Mouse (Mus musculus) thymus, postnatal 10 days (tissue): ENCODE results near the gene Sept9.

Experiments
- DNase-seq, 2 experiments: peaks; one replicate each; pipeline ENCODE4 v3.0.0; 2021; ENCODE audit warnings: low spot score in 2 of 2

Gene Sept9

DNA sequence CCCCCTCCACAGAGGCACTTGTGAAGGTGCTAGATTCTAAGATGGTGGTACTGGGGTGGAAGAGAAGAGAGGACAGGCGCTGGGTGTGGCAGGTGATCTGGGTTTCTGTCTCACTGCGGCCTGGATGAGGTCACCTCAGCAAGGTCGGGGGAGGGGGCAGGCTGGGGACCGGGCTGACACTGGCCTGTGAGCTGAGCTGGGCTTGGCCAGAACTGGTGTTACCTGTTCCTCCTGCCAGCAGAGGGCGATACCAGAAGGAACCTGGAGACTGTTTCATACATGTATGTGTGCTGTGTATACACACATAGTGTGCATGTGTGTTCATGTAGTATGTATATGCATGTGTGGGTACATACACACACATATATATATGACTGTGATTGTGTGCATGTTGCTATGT, 23.2 kb upstream of the Sept9 start:
- peak; percentile 16 to 56 for DNase-seq

DNA sequence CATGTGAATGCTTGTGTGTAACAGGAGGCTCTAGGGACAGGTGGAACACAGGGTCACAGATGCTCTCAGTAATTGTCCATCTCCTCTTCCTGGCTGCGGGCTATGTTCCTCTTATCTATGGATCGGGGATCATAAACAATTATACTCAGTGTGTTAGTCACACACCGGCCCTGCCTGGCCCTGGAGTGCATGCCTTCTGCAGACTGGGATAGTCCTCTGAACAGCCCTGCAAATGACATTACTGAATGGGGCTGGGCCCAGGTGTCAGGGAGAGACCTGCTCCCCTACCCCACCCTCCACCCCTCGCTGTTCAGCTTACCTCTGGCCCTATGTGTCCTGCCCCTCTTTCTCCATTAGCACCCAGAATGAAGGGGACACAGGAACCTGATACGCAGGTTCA, 22.6 kb upstream of the Sept9 start:
- DNase-seq: no peak

DNA sequence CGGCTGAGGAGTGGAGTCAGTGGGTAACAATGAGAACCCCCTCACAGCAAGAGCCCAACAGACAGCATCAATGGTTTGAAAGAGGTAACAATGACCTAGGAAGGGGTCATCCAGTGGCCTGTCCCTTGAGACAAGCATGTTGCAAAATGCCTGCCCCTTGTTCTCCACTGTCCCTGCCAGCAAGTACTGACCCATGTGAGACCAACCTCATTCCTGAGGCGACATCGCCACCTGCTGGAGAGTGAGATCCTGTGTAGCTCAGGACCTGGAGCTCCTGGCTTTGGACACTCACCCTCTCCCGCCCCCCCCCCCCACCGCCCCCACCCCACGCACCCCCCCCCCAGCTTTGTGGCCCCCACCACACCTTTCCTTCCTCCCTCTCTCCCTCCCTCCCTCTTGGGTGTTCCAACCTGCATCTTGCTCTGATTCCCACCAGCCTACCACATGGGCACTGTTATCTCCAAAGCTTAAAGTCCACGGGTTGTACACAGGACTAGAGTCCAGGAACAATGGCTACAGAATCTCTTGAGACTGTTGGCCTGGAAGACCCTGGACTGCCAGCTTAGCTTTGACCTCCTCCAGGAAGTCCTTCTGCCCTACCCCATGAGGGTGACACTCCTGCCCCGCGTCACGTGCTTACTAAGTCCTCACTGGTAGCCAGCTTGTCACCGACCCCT, 22.0 kb upstream of the Sept9 start:
- DNase-seq: peak; percentile 52 to 87

DNA sequence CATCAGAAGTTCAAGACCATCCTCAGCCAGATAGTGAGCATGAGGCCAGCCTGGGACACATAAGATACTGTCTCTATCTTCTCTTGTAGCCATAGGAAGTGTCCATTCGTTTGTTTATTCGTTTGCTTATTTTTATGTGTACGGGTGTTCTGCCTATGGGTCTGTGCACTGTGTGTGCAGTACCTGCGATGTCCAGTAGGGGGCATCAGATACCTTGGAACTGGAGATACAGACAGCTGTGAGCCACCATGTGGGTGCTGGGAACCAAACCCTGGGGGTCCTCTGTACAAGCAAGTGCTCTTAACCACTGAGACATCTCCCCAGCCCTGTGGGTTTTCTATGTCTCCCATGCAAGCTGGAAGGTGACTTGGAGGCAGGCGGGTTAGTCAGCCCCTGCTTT, 19.6 kb upstream of the Sept9 start:
- no peak for DNase-seq

DNA sequence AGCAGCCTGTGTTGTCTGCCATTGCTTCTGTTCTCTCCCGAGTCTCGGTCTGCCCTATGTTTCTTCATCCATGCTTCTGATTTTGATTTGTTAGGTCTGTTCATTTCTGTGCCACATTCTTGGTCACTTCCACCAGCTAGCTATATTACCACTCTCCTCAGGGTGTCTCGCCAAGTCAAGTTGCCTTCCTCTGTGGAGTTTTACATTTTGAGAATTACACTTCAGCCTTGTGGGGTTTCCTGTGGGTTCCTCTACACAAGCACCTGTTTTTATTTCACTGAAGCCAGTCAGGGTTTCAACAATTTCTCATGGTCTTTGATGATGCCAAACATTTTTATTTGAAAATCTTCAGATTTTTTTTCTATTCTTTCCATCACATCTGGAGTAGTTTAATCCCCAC, 16.7 kb upstream of the Sept9 start:
- DNase-seq: no peak

DNA sequence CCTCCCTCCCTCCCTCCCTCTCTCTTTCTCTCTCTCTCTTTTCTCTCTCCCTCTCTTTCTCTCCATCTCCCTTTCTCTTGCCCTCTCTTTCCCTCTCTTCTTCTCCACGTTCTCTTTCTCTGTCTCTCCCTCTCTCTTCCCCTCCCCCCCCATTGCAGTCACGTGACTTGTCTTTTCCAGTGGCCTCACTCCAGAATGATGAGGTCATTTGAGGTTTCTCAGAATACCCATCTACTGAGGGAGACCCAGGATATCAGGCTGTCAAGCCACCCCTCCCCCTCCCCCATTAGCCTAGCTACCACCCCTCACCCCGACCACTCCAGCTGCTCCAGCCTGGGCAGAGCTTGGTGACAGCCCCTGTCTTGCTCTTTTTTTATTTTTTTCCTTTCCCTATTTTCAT, 16.2 kb upstream of the Sept9 start:
- no peak for DNase-seq

DNA sequence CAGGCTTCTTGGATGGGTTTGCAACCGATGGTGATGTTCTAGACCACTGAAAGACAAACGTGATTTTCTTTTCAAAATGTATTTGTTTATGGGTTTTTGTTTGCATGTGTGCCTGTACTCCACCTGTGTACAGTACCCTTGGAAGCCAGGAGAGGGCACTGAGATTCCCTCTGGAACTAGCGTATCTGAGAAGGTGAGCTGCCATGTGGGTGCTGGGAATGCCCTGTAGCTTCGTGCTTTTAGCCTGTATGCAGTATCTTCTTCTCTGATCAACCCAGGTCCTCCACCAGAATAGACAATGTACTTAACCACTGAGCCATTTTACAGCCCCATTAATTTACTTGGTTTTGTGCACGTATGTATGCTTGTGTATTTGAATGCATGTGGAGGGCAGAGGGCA, 15.6 kb upstream of the Sept9 start:
- no peak for DNase-seq

DNA sequence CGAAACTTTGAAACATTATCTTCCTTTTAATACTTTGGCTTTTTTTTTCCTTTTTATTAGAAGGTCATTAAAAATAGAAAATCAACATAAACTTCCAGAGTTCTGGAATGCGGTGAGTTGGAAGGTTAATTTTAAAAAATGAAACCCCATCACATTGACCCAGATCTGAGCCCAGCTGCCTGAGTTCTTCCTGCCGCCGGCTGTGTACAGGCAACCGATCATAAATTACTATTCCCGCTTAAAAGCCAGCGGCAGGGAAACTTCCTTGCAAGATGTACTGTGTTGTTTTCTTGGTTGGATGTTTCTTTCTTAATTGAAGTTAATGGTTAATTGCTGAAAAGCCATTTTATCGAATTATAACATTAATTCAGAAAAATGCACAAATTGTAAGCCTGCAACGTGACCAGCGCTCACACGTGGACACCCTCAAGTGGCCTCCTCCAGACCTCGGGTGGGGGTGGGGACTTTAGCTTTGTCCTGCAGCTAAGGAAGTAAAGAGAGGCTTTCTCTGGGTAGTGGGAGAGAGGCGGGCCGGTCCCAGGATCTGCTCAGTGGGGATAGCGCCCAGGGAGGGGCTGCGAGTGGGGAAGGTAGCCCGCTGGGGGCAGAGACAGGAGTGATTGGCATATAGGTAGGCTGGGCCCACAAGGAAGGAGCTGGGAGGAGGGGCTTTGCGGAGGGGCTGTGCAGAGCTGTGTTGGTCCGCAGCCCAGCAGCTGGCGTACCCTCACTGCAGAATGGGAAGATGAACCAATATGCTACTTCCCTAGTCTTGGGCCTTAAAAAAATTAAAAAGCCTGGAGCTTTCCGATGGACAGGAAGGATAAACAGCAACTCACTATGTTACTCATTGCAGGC, 14.2 kb upstream of the Sept9 start:
- no peak for DNase-seq

DNA sequence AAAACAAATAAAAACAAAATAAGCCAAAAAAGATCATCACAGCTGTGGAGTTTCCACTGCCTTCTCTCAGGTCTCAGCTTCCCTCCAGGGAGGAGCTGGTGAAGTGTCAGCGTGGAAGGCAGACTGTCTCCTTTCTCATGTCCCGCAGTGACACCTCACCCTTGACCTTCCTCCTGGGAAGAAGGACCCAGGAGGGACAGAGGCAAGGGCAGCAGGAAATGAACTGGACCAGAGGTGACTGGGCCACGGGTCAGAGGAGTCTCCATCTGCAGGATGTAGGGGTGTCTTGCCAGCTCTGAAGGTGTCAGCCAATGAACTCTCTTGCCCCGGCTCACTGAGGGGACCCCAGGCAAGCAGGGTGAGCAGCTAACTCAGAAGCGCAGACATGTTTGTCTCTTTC, 7.9 kb upstream of the Sept9 start:
- DNase-seq: no peak

DNA sequence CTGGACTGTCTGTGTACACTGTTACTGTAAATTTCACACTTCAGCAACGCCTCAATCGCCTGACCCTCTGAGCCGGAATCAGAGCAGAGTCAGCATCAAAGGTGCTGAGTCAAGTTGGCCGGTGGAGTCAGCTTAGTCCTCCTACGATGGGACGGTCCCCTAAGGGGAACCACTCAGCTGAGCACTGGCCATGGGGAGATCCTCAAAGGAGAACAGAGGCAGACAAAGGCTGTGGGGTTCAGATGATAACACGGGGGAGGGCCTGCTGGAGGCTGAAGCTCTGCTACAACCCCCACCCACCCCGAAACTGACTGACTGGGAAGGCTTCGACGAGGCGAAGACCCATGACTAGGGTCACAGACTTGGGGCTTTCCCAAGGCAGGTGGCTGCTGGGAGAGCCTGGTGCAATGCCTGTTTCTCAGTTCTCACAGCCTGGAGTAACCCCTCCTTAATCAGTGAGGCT, 5.0 kb upstream of the Sept9 start:
- no peak for DNase-seq

DNA sequence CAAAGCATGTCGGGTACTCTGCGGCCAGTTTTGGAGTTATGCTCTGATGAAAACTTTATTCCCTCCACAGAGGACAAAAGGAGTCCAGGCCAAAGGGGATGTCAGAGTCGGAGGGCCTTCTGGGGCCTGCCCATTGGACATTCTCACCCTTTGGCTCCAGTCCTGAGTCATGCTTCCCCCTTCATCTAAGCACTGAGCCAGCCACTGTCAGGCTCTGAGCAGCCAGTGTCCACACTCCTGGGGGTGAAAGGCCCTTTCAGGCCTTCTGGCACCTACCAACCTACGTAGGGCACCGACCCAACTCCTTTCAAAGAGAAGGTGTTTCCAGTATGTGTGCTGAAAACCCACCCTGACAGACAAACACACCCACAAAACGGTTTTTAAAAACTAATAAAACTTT, 3.8 kb upstream of the Sept9 start:
- DNase-seq: no peak

DNA sequence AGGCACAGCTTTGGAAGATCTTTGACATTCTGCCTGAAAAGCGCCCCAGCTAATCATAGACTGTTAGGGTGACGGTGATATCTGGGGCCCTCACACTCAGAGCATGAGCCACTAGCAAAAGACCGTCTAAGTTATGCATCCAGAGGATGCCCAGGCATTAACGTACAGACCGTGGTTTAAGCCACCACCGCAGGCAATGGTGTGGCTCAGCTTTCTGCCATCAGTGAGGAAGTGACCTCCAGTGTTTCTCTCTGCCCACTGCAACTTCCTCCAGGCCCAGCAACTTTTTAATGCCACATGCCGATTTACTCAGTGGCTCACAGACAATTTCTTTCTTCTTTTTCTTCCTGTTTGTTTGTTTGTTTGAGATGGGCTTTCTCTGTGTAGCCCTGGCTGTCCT, 2.8 kb upstream of the Sept9 start:
- no peak for DNase-seq

DNA sequence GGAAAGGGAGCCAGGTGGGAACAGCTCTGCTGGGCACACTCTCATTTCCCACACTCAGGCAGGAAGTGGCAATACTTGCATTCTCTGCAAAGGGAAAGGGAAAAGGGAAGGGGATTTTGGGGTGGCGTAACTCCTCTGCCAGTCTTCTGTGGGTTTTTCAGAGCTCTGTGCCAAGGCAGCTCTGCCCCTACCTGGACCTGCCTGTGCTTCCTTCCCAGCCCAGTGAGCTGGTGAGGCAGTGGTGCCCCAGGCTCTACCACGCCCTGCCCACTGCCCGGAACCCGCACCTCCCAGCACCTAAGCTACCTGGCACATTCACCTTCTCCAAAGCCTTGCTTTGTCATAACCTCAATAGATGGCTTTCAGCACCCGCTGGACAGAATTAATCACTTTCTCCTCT, 1.3 kb upstream of the Sept9 start:
- DNase-seq: no peak

DNA sequence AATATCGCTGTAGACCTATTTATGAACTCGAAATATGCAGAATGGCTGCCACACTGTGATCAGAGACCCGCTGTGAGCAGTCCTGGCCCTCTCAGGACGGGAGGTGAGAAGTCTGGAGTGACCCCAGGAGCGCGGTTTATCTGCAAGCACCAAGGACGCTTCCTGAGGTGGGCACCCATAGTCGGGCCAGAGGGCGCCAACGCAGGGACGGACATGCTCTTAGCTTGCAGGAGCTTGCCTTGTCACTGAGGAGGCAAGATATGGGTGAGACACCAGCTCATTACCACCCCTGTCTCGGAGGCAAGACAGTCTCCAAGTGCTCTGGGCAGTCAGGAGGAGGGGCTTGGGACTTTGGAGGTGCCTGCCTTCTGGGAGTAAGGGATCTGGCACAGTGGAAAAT, 2.4 kb downstream of the Sept9 start:
- DNase-seq: no peak

DNA sequence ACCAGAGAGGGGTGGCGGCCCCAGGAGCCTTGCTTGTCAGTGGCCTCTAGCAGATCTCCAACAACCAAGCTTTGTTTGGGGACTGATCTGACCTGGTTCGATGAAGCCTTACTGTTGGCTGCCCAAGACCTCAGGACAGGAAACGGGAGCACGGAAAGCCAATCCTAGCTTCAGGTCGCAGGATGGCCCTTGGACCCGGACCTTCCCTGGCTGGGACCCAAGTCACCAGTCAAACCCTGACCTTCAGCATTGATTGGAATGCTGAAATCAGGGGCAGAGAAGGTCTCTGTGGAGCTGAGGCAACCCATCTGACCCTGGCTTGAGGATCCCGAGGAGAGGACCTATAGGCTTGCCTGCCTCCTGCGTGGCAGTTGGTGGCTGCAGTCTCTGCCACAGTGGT, 5.1 kb downstream of the Sept9 start:
- no peak for DNase-seq

DNA sequence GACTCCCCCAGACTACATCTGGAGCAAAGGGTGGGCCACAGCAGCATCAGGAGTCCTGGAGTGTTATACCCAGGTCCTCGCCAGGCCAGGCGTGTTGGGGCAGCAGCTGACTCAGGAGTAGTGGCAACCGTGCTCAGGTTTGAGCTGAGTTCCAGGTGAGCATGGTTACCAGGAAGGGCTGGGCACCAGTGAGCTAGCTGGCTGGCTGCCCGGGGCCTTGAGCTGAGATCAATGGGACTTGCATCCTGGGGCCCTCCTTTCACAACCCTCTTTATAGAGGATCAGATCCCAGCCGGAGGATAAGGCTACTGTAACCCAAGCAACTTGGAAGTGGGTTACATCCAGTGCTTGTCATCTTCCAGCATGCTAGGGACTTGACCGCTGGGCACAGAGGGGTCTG, 5.6 kb downstream of the Sept9 start:
- no peak for DNase-seq

DNA sequence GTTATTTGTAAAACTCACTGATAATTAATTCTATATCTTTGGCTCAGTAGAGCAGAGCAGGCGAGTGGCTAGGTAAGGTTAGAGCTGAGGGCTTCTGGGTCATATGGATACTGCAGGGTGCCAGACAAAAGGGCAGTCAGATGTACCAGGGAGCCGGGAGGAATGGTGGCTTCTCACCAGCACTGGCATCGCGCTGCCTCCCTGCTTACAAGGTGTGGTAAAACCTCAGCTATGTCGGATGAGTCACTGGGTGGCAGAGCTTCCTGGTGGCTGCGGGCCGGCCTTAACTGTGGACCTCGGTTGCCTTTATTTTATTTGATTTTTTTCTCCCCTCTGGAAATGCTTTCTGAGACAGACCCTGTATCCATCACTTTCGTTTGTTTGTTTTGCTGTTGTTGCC, 6.0 kb downstream of the Sept9 start:
- DNase-seq: no peak

DNA sequence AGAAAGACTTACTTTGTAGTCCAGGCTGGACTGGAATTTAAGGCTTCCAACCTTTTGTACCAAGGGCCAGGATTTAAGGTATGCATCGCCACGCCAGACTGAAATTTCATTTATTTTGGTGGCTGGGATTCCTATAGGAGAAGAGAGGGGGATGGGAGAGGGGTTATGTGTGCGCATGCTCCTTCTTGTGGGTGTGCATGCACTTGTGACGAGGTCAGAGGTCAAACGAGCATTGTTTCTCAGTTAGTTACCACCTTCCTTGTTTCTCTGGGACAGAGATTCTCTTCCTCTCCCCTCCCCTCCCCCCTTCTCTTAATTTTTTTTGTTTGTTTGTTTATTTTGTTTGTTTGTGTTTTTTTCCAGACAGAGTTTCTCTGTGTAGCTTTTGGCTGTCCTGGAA, 8.0 kb downstream of the Sept9 start:
- DNase-seq: no peak

DNA sequence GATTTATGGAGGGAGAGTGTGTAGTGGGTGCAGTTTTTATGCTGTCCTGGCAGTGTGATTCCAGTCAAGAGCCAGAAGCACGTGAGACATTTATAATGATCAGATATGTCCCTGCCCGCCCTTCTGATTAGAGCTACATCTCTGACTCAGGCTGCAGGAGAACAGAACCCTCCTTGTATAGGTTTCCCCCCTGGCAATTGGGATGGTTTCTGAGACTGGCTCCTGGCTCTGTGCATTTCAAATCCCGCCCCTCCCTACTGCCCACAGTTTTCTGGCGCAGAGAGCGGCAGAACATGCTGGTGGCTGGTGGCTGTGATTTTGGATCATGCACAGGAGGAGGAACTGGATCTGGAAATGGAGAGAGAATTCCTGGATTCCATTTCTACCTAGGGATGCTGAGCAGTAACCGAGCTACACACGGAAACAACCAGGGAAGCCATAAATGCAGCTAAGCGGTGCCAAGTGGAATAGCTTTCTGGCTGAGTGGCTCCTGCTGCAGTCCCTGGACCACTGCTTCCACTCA, 8.8 kb downstream of the Sept9 start:
- no peak for DNase-seq

DNA sequence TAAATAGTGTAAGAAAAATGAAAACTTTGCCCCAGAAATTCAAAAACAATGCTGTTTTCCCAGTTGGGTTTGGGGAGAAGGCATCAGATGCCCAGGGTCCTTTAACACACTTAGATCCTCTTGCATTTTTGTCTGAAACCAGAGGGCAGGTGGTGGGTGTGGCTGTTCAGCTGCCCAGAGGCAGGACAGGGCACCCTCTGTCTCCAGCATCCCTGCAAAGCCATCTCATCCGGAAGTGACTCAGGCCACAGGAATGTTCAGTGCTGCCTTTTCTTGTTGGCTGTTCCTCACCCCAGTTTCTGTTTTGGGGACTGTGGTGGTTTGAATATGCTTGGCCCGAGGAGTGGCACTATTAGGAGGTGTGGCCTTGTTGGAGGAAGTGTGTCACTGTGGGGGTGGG, 17.3 kb downstream of the Sept9 start:
- DNase-seq: no peak

DNA sequence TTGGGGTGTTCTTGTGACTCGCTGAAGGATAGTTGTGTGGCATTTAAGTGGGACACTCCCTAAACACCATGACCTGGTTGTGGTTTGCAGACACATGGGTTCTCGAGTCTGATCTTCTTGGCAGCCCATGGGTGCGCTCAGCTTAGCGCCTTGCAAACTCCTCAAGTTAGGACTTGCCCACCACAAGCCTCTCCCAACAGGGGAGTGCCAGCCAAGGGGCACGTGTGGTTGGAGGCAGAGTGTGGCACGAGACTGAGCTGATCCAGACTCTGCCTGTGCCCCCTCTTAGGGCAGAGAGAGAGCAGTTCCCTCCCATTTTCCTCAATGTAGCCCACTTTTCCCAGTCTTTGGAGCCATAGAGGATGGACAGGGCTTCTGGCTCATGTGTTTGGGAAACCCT, 18.6 kb downstream of the Sept9 start:
- no peak for DNase-seq

DNA sequence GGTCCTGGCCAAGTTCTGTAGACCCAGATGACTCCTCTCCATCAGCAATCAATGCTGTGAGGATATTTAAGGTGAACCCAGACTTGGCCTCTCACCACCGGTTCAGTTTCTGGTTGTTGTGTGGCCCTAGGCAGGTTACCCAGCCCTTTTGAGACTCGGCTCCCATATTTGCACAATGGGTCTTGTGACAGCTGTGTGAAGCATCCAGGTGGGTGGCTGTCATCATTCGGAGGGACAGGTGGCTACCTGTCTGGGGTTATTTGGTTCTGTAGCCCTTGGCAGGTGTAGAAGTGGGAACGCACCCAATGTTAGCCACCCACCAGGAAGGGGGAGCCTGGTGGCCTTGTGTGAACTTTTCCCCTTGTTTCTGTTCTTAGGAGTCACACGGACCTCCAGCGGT, 19.0 kb downstream of the Sept9 start:
- no peak for DNase-seq

DNA sequence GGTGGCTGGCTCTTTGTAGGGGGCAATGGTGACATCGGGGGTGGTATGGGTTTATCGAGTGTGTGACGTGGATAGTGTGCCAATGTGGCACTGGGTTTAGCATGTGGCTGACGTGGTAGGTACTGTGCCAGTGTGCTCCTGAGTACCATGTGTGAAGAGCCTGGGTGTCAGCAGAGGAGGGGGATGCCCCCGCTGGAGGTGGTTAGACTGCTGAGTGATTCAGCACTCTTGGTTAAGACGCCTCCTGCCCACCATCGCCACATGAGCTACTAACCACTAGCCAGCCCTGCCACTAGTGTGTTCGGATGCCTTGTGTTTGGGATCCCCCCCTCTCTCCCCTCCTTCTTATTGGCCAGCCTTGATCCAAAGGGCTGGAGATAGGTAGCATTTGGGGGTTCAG, 21.3 kb downstream of the Sept9 start:
- DNase-seq: no peak
